Mouse (Mus musculus): ENCODE data around the gene Gipc1.

Gene Gipc1

GRCm38 (mm10) chr8:83652030-83652743, at the start of gene Gipc1:
Gipc1 (plus strand) TSS chr8:83652677.
- DNase-seq (ENCODE audit: low read depth, low spot score) = peak; percentile 95

- DNase-seq (ENCODE audit: low read depth, low spot score) = peak; percentile 98
Measured at GRCm38 (mm10) chr8:83607661-83608397, 44.6 kb upstream of the Gipc1 start, which contains the start of the genes Tecr and Dnajb1. Tecr (minus strand) TSS chr8:83607971. Dnajb1 (plus strand) TSS chr8:83608193.

DNA sequence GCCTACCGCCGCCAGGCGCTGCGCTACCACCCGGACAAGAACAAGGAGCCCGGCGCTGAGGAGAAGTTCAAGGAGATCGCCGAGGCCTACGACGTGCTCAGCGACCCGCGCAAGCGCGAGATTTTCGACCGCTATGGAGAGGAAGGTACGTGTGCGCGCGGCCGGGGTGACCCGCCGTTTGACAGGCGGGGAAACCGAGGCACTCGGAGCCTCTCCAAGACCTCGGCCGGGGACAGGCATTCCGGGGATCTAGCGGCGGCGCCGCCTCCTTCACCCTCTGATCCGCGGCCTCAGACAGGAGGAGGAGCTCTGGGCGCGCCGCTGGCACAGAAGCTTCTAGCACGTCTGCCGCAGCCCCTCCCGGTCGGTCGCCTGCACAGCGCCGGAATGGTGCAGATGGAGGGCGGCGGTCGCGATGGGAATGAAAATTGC, 44.1 kb upstream of the Gipc1 start:
- peak; percentile 47 for DNase-seq (ENCODE audit: low read depth, low spot score)

- no peak for DNase-seq (ENCODE audit: low read depth, low spot score)
Measured at GRCm38 (mm10) chr8:83609086-83609485, 43.4 kb upstream of the Gipc1 start.

DNA sequence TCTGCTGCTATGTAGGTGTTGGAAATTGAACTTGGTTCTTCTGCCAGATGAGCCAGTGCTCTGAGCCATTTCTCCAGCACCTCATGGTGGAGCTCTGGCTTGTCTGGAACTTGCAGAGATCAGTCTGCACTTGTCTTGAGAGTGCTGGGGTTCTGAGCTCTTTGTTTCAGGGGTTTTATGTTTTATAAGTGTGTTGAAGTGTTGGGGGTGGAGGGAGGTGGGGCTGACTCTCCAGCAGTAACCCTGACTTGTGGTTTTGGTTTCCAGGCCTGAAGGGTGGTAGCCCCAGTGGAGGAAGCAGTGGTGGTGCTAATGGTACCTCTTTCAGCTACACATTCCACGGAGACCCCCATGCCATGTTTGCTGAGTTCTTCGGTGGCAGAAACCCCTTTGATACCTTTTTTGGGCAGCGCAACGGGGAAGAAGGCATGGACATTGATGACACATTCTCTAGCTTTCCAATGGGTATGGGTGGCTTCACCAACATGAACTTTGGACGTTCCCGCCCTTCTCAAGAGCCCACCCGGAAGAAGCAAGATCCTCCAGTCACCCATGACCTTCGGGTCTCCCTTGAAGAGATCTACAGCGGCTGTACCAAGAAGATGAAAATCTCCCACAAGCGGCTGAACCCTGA, 42.8 kb upstream of the Gipc1 start:
- DNase-seq (ENCODE audit: low read depth, low spot score) = no peak

DNA sequence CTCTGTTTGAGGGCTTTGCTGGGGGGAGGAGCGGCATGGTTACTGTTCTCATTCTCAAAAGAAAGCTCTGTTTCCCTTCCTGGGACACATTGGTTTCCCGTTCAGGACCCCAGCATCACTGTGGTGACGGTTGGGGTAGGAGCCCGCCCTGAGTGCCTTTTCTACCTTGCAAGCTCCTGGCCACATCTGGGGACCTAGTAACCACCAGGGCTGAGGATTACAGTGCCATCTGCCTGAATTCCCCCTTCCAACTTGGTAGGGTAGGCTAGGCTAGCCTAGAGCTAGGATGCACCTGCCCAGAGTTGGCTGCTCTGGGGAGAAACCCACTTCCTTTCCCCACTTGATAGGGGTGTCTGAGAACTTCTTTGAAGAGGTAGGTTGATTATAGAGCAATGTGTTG, 40.6 kb upstream of the Gipc1 start:
- no peak for DNase-seq (ENCODE audit: low read depth, low spot score)

GRCm38 (mm10) chr8:83613695-83614094, 38.8 kb upstream of the Gipc1 start:
- DNase-seq (ENCODE audit: low read depth, low spot score) = no peak

DNA sequence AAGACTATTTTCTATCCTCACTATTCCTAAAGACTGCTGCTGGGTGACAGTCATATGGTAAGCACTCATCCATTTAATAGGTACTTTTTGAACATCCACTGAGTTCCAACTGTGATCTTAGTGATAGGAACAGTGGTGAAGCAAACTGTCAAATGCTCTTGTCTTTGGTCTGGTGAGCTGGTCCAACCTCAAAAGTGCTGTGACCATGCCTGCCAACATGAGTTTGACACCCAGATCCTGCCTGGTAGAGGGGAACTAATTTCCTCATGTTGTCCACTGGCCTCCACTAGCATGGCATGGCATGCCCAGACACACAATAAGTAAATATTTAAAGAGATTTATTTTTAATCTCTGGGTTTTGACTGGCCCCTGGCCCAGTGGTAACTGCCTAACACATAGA, 35.9 kb upstream of the Gipc1 start:
- no peak for DNase-seq (ENCODE audit: low read depth, low spot score)

DNA sequence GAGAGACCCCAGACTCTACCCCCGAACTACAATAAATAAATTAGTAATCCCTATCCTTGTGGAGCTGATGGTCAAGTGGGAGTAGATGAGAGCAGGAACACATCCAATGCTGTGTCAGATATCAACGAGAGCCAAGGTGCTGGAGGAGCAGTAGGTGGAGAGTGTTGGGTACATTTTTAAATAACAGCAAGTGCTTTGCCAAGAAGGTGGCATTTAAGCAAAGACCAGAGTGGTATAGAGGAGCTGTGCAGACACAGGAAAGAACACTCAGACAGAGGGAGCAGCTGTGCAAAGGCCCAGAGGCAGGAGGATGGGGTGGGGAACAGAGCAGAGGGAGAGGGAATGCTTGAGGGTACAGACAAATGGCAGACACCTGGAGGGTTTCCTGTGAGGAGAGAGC, 35.4 kb upstream of the Gipc1 start:
- no peak for DNase-seq (ENCODE audit: low read depth, low spot score)

DNA sequence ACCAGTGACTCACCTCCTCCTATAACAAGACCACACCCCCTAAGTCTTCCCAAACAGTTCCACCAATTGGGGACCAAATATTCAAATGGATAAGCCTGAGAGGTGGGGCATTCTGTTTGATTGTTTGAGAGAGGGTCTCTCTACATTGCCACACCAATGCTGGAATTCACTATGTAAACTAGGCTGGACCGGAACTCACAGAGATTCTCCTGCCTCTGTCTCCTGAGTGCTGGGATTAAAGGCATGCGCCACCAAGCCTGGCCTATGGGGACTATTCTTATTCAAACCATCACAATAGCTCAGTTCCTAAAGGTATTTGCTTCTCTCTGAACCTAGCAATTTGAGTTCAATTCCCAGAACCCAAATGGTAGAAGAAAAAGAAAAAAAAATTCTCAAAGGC, 33.9 kb upstream of the Gipc1 start:
- DNase-seq (ENCODE audit: low read depth, low spot score) = no peak

DNA sequence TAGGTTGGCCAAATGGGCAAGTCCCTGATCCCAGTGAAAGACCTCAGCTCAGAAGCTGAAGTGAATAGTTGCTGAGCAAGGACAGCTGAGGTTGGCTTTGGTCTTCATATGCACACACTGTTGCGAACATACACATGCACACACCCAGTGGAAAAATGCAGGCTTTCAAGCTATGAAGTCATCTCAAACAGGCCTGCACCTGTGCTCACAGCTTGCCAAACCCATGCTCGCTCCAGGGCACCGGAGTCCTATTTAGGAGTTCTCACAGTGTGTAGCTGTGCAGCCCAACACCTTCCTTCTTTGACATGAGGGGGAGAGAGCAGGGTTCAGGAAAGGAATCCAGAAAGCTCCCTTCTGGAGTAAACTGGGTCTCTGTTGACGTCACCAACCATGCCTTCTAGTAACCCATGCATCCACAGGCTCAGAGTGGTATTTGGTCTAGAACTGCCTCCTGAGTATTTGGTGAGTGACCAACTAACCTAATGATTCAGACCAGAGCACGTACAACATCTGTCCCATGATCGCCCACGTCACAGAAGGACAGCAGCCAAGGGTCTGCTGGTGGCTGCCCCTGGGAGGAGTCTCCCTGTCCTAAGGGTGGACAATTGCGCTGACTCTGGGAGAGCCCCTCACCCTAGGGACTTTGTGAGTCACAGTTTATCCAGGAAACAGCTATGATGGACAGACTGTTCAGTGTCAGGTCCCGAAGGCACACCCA, 32.8 kb upstream of the Gipc1 start:
- no peak for DNase-seq (ENCODE audit: low read depth, low spot score)

DNA sequence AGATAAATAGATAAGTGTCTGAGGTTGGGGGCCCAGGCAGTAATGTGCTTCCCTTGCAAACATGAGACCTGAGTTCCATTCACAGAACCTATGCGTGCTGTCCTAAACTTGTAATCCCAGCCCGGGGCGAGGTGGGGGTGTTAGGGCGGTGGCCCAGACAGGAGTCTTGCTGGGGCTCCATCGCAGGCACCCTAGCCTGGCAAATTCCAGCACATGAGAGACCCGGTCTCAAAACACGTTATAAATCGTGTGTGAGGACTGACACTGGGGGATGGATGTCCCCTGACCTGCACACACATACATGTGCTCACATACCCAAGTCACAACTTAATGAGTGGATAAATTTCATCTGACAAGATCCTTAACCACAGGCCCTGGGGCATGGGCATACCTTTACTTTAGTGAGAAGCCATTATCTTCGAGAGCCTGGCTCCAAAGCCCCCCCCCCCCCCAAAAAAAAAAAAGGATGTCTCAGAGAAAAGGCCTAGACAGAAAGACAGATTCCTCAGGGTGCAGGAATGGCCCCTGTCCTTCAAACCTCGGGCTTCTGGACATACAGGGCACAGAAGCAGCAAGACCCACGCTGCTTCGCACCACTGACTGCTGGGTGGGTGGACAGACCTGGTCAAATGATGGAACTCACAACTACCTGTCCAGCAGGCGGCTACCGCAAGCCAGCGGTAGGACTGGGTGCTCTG, 30.6 kb upstream of the Gipc1 start:
- DNase-seq (ENCODE audit: low read depth, low spot score) = no peak

- peak; percentile 77 for DNase-seq (ENCODE audit: low read depth, low spot score)
Measured at GRCm38 (mm10) chr8:83622389-83622989, 30.0 kb upstream of the Gipc1 start.

DNA sequence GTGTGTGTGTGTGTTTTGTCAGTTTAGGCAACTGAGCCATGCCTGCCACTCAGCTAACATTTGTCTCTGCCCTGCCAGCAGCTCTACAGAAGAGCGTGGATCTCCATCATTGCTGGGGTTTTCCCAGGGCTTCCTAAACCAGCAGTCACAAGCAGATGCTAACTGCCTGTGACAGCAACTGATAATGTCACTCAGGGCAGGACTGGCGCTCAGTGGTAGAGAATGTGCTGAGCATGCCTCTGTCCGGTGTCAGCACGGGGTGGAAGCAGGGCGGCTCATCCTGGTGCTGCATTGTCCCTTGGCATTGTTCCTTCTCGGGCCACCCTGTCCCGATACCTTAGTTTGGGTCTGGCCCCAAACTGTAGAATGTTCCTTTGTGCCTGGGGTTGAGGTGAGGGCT, 28.9 kb upstream of the Gipc1 start:
- DNase-seq (ENCODE audit: low read depth, low spot score) = no peak

- no peak for DNase-seq (ENCODE audit: low read depth, low spot score)
Measured at GRCm38 (mm10) chr8:83624739-83625138, 27.7 kb upstream of the Gipc1 start.

DNA sequence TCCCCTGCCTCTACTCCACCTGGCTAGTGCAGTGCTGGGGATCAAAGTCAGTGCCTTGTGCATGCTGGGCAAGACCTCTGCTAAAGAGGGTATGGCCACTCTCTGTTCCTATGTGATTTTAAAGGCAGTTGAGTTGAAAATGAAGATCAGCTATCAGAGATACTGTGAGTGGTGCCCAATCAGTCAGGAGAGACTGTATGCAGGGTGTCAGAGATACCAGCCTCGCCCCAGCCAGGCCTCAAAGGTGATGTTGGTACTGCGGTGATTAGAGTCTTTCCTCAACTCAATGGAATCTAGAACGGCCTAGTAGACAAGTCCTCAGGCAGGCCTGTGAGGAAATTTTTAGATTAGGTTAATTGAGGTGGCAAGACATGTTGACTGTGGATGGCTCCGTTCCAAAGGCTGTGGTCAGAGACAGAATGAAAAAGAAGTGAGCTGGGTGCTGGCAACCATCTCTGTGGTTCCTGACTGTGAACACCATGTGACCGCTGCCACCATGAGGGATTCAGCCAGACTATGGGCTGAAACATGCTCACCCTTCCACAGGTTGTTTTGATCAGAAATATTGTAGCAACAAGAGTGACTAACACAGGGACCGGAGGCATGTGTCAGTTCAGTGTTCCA, 26.7 kb upstream of the Gipc1 start:
- no peak for DNase-seq (ENCODE audit: low read depth, low spot score)

- no peak for DNase-seq (ENCODE audit: low read depth, low spot score)
Measured at GRCm38 (mm10) chr8:83632083-83632707, 20.3 kb upstream of the Gipc1 start.

DNA sequence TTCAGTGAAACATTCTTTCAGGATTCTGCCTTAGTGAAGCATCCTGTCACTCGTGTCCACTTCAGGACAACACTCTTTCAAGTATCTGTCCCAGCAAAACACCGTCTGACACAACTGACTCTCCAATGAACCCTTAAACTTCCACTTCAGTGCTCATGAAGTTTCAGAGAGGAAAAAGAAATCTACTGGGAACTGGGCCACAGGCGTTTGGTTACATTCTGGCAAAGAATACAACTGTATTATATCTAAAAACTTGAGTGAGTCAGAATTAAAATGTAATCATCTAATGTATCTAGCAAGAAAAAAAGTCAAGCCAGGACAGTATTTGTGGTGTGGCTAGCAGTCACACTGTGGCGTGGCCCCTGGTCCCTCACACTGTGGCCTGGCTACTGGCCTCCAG, 13.6 kb upstream of the Gipc1 start:
- DNase-seq (ENCODE audit: low read depth, low spot score) = no peak

DNA sequence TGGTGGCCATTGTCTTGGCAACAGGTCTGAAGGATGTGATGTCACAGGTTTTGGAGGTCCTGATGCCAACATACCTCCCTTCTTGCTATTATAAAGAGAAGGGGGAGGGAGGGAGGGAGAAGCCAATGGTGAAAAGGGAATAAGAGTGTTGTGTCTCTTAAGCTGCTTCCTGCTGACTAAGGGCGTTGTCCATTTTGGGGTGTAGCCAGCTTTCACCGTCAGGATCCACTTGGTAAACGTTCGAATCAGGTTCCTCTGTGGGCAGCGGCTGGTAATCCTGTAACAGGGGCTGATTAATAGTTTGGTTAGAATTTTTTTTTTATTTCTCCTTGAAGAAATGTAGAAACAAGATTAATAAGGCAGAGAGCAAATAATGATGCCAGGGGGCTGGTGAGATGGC, 12.8 kb upstream of the Gipc1 start:
- no peak for DNase-seq (ENCODE audit: low read depth, low spot score)

- DNase-seq (ENCODE audit: low read depth, low spot score) = no peak
Measured at GRCm38 (mm10) chr8:83647511-83647910, 5.0 kb upstream of the Gipc1 start.
